Mouse (Mus musculus): ENCODE measurements around the gene Ugdh.

DNA sequence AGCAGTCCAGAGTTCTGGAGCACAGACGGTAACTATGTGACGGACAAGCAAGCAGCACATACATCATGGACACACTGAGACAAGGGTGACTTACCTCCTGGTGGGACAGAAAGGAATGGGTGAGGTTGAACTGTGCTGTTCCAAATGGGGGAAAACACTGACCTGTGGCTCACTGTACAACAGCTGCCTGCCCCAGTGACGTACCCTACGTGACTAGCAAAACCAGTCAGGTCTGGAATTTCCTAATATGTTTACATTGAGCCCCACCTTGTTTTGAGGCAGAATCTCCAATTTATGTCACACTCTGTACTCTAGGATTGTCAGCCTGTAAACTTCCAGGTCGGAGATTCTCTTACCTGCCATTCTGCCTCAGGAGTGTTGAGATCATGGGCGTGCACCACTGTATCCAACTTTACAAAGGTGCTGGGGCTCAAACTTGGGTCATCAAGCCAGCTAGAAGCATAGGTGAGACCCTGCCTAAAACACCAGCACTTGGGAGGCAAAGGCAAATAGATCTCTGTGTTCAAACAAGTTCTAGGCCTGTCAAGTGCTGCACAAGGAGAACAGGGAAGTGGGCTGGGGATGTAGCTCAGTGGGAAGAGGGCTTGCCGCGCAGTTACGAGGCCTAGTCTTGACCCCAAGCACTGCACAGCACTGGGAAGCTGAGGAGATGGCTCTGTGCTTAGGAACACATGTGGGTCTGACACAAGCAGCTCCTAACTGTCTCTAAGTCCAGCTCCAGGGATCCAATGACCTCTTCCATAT lies 44.1 kb upstream of the Ugdh start:
- no peak for TF ChIP-seq TAL1 (IDR thresholded peaks at IDR 0.05; ENCODE audit: low read length)
- no peak for TF ChIP-seq GATA1 (IDR thresholded peaks at IDR 0.05; ENCODE audit: low read length)

All from erythroblast, embryonic 14.5 days (primary cell).